Mouse (Mus musculus): Measurements from ENCODE around the gene Dnaja2.

The Dnaja2 gene

GRCm38 (mm10) chr8:85556986-85557600, 1.9 kb upstream of the Dnaja2 start:
- no peak for DNase-seq (ENCODE audit: low spot score in 2 of 2)

GRCm38 (mm10) chr8:85554391-85555180, 558 bp downstream of the Dnaja2 start:
- DNase-seq (ENCODE audit: low spot score in 2 of 2), result peak in 1 of 2 experiments; percentile 16

- no peak for DNase-seq (ENCODE audit: low spot score in 2 of 2)
Observed at GRCm38 (mm10) chr8:85551934-85552333, 3.2 kb downstream of the Dnaja2 start.

GRCm38 (mm10) chr8:85536332-85536731, 18.8 kb downstream of the Dnaja2 start:
- DNase-seq (ENCODE audit: low spot score in 2 of 2), result no peak

GRCm38 (mm10) chr8:85534163-85534562, 21.0 kb downstream of the Dnaja2 start:
- peak in 1 of 2 experiments; percentile 47 for DNase-seq (ENCODE audit: low spot score in 2 of 2)

- DNase-seq (ENCODE audit: low spot score in 2 of 2), result no peak
Observed at GRCm38 (mm10) chr8:85533434-85533833, 21.7 kb downstream of the Dnaja2 start.

GRCm38 (mm10) chr8:85532843-85533242, 22.3 kb downstream of the Dnaja2 start:
- DNase-seq (ENCODE audit: low spot score in 2 of 2), result no peak

GRCm38 (mm10) chr8:85531471-85531870, 23.7 kb downstream of the Dnaja2 start:
- DNase-seq (ENCODE audit: low spot score in 2 of 2), result no peak

GRCm38 (mm10) chr8:85530717-85531116, 24.4 kb downstream of the Dnaja2 start:
- no peak for DNase-seq (ENCODE audit: low spot score in 2 of 2)

GRCm38 (mm10) chr8:85528959-85529358, 26.2 kb downstream of the Dnaja2 start:
- DNase-seq (ENCODE audit: low spot score in 2 of 2), result no peak

GRCm38 (mm10) chr8:85526105-85526504, 29.0 kb downstream of the Dnaja2 start:
- no peak for DNase-seq (ENCODE audit: low spot score in 2 of 2)

- DNase-seq (ENCODE audit: low spot score in 2 of 2), result no peak
Observed at GRCm38 (mm10) chr8:85524086-85524485, 31.1 kb downstream of the Dnaja2 start.

- DNase-seq (ENCODE audit: low spot score in 2 of 2), result no peak
Observed at GRCm38 (mm10) chr8:85521332-85521731, 33.8 kb downstream of the Dnaja2 start.

- no peak for DNase-seq (ENCODE audit: low spot score in 2 of 2)
Observed at GRCm38 (mm10) chr8:85520586-85520985, 34.6 kb downstream of the Dnaja2 start.

GRCm38 (mm10) chr8:85517956-85518355, 37.2 kb downstream of the Dnaja2 start:
- DNase-seq (ENCODE audit: low spot score in 2 of 2), result peak; percentile 48 to 53

GRCm38 (mm10) chr8:85517336-85517735, 37.8 kb downstream of the Dnaja2 start:
- DNase-seq (ENCODE audit: low spot score in 2 of 2), result peak; percentile 58 to 84

GRCm38 (mm10) chr8:85515391-85515790, 39.8 kb downstream of the Dnaja2 start:
- DNase-seq (ENCODE audit: low spot score in 2 of 2), result peak; percentile 74 to 92

- DNase-seq (ENCODE audit: low spot score in 2 of 2), result no peak
Observed at GRCm38 (mm10) chr8:85513283-85513682, 41.9 kb downstream of the Dnaja2 start.

GRCm38 (mm10) chr8:85512234-85512633, 42.9 kb downstream of the Dnaja2 start:
- DNase-seq (ENCODE audit: low spot score in 2 of 2), result no peak

GRCm38 (mm10) chr8:85508661-85509060, 46.5 kb downstream of the Dnaja2 start:
- DNase-seq (ENCODE audit: low spot score in 2 of 2), result no peak

GRCm38 (mm10) chr8:85506620-85507019, 48.5 kb downstream of the Dnaja2 start:
- DNase-seq (ENCODE audit: low spot score in 2 of 2), result no peak

GRCm38 (mm10) chr8:85504704-85505103, 50.4 kb downstream of the Dnaja2 start:
- DNase-seq (ENCODE audit: low spot score in 2 of 2), result no peak

- DNase-seq (ENCODE audit: low spot score in 2 of 2), result no peak
Observed at GRCm38 (mm10) chr8:85503065-85503464, 52.1 kb downstream of the Dnaja2 start.
